Mouse (Mus musculus) megakaryocyte, adult 5-6 weeks (primary cell): ENCODE data around the gene Eid1. TPM values are rescaled to one million over a fixed set of nuclear protein-coding genes. Genes with fewer than 3 reads are reported as not detected.

Experiments
- ATAC-seq: 2 replicates; pipeline ENCODE4 v1.8.0; 2016; ENCODE audit warnings: mild to moderate bottlenecking, inconsistent platforms; ENCODE audit not compliant: poor library complexity, severe bottlenecking
- total RNA-seq, 2 experiments: library from RNA; stranded (forward) in 1 of 2; stranded (reverse) in 1 of 2; fragments of 153-499, 151-499 nt in 1 of 2; fragments of 221-1000, 200-1000 nt in 1 of 2; gene quantifications; 2 replicates each; pipeline versions ENCODE4 v1.2.3 to v1.2.4; 2015 to 2017

Gene Eid1
- total RNA-seq (2015) = 66.2 and 78.6 TPM in 2 replicates
- 112 and 121 TPM in 2 replicates for total RNA-seq (2017)

DNA sequence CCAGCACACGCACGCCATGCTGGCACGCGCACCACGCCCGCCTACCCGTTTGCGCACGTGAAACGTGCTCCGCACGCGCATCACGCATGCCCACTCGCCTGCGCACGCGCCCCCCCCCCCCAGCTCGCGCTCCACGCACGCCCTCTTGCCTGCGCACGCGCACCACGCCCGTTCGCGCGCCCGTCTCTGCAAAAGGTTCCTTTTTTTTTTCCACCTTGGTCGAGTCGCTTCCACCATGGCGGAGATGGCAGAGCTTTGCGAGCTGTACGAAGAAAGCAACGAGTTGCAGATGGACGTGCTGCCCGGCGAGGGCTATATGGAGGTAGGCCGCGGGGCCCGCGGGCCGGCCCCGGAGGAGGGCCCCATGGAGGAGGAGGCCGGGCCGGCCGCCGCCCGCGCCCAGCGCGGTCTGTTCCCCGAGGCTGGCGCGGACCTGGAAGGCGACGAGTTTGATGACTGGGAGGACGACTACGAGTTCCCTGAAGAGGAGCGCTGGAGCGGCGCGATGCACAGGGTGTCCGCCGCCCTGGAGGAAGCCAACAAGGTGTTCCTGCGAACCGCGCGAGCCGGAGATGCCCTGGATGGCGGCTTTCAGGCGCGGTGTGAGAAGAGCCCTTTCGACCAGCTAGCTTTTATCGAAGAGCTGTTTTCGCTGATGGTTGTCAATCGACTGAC lies at the start of gene Eid1:
TSS of gene Eid1 (plus strand) at position 139 of the 675 bp plus-strand sequence.
- ATAC-seq = peak; percentile 94

DNA sequence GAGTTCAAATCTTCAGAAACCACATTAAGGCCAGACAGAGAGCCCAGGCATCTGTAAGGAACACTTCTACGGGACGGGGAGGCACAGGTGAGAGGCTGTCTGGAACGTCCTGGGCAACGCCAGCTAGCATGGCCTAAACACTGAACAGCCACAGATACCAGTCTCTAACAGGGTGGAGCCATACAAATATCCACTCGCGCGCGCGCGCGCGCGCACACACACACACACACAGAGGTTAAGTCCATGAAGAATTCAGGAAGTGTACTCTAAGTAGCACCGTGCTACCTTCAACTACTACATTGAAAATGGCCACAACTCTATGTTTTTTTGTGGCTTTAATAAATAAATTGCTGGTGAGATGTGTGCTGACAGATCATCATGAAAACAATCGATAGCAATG lies 49.7 kb upstream of the Eid1 start:
- ATAC-seq = no peak

DNA sequence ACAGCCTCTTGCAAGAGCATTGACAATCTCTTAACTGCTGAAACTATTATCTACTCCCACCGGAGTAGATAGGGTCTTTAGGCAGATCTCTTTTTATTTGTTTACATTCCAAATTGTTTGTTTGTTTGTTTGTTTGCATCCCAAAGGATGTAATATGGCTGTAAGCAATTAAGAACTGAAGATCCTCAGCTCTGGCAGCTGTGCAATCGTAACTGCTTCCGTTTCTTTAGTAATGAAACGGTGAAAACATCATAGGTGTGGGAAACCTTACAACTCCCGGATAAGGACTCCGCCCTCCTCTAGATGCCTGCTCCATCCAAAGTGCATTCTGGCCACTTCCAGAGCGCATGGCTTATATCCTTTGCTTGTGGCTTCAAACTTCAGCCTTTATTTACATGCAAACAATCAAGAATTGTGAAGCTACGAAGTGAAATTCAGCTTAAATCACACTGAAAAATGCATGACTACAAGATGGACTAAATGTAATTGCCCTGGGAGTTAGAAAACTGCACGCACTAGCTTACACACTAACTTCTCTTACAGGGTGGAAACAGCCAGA lies 48.7 kb upstream of the Eid1 start:
- no peak for ATAC-seq

DNA sequence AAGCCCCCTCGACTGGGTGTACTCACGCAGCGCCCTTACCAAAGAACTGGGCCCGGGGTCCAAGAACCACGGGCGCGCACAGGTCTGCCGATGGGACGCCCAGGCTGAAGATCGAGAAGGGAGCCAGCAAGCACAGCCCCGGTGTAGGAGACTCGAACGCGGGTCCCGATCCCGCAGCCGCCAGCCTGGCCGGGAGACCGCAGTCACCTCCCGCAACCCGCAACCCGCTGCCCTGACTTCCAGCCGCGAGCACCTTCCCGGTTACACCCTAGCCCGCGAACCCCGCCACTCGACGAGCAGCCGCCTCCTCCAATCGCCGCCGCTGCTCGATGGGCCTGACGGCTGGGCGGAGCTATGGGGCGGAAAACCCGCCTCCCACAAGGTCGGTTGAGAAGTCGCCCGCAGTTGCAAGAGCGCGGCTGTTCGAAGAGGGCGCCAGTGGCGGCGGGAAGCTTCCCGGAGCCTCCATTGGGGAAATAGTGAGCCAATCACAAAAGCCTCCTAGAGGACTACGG lies 48.0 kb upstream of the Eid1 start, which contains the start of gene Cep152:
TSS of gene Cep152 (minus strand) at position 277 of the 515 bp plus-strand sequence.
- peak; percentile 98 for ATAC-seq

DNA sequence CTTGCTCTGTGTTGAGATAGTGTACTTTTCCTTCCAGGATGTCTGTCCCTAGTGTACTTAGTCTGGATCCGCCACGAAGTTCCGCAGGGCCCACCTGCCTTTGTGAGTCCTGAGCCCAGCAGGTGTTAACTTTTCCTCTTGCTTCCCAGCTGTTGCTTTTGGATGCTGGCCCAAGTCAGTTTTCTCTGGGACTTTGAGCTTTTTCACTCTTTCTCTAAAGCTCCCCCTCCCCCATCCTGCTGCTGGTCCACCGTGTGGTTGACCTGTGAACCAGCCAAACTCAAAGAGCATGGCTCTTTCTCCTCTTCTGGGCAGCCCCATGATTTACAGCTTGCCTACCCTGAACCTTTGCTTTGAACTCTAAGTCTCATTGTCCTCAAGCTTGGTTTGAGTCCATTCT lies 46.4 kb upstream of the Eid1 start:
- no peak for ATAC-seq

DNA sequence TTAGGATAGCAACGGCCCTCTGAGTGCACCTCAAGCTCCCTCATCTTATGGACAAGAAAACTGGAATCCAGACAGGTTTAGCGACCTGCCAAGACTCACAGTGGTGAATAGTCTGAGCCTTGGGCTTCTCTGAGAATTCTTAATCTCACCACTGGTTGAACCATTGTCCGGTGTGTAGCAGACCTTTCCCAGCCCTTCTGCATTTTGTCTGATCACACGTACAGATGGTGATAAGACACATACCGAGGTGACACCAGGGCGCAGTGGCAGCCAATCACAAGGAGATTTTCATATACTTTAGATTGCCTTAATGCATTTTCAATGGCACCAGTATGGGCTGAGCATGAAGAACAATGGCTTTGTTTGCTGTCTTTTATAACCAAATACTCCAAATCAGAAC lies 44.4 kb upstream of the Eid1 start:
- ATAC-seq = no peak

DNA sequence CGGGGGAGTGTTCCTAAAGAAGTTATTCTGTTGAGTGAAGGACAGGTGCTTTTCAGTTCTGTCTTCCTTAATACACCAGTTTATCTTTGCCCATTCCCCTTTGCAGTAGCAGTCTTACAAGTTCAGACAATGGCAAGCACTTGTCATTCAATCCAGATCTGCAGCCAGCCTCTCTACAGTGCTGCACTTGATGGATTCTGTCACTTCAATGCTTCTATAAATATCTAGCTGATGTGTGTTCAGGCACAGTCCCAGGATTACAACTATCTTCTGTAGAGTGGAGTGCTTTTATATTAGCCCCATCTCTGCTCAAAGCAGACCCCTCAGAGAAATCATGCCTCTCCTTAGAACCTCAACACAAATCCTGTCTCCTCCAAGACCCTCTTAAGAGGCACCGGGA lies 42.9 kb upstream of the Eid1 start:
- no peak for ATAC-seq

DNA sequence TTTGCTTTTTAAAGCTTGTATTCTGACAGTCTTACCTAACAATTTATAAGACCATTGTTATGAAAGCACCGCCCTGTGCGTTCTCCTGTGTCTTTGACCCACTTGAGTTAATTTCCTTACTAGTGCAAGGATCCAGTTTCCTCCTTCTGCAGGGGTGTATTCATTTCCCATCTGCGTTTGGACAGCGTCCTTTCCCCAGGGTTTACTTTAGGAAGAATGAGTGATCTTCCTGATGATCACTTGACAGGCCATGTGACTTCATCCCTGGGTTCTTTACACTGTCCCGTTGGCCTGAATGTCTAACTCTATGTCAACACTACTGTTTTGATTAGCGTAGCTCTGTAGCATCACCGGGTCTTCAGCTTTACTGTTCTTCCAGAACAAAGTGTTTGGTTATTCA lies 35.6 kb upstream of the Eid1 start:
- no peak for ATAC-seq

DNA sequence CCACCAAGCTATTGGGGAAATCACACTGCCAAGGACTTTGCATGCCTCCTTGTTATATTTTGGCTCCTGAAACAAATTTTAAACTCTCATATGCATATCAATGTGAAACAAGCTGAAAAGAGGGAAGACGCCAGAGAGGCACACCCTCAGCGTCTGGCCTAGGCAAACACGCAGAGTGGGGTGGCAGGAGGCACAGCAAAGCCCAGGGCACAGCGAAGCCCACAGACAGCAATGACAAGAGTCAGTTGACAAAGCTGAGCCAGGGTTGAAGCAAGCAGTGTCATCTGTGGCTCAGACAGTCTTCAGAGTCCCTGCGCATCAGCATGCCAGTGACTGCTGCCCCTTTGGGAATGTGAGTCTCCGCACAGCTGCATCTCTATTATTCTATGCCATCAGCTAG lies 28.0 kb upstream of the Eid1 start:
- ATAC-seq = no peak

DNA sequence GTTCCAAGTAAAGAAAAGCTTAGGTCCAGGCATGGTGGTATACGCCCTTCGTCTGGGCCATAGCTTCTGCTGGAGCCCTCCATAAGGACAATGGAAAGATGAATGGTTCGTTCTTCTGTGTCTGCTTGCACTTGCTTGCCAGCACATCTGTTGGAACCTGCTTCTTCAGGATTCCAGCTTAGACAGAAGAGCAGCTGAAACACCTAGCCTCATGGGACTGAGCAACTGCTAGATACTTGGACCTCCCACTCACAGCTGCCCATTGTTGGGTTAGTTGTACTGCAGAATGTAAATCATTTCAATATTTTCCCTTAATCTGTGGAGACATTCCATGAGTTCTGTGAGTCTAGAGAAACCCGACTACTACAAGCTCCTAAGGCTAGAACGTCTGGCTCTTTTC lies 22.9 kb upstream of the Eid1 start:
- no peak for ATAC-seq

DNA sequence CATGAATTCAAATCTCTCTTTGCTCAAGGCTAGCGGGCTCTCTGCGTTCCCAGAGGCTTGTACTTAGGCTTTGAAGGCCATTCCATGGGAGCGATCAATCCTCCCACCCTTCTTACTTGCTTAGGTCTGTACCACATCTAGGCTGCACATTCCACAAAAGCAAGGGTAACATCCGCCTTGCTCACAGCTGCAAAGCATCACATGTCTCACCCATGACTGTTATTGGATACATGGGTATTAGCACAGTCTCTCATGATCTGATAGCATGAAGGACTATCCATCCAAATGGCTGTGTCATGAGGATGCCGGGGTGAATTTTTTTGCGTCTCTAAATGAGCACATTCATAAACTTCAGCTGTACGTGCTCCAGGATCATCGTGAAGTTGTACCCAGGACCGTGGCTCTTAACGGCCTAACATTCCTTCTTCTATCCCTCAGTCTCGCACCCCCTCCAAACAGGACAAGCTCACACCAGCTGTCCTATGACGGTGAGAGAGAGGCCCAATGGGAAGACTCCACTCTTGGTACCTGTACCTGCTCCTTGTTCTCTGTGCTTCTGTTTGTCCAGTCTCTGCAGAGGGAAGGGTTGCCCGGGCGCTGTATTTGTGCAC lies 22.0 kb upstream of the Eid1 start:
- ATAC-seq = no peak

DNA sequence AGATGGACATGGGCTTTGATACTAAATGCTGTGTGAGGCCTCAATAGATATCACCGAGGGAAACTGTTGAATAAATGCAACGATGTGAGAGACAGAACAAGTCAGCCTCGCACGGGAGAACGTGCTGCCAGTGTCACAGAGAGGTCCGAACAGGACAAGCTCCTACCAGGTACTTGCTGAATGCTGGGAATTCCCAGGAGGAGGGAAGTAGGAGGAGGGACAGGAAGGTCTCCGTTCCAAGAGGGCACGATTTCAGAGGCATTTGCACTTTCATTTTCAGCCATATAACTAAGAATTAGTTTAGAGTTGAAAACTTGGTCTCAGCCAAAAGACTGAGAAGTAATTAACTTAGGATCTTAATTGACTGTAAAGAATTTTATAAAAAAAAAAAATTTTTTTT lies 21.3 kb upstream of the Eid1 start:
- no peak for ATAC-seq

DNA sequence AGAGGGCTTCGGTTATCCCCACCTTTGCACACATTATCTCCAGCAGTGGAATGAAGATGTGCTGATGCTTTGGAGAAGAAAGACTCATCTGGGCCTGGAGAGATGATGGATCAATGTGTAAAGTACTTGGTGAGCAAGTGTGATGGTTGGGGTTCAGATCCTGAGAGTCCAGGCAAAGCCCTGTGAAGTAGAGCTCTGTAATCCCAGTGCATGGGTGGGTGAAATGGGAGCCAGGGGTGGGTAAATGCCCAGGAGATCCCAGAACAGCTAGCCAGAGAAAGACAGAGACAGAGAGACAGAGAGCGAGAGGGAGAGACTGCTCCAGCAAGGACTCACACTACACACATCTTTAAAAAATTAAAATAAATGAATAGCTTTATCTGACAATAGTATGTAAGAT lies 19.6 kb upstream of the Eid1 start:
- no peak for ATAC-seq

DNA sequence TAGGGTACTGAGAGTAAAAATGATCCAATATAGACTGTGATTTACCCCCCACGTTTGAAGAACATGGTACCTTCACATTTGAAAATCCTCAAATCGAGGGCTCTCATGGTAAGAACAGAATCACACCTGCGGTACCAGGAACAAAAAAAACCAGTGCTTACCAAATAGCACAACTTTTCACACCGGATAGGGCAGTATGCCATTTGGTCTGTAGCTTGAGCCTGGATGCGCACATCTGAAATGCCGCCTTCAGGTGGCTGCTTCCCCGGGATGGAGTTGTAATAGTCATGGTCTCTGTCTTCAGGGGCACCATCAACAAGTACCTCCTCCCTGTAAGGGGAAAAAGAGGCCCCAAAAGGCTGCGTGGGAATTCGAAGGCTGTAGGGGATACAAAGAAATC lies 17.5 kb upstream of the Eid1 start:
- ATAC-seq = no peak

DNA sequence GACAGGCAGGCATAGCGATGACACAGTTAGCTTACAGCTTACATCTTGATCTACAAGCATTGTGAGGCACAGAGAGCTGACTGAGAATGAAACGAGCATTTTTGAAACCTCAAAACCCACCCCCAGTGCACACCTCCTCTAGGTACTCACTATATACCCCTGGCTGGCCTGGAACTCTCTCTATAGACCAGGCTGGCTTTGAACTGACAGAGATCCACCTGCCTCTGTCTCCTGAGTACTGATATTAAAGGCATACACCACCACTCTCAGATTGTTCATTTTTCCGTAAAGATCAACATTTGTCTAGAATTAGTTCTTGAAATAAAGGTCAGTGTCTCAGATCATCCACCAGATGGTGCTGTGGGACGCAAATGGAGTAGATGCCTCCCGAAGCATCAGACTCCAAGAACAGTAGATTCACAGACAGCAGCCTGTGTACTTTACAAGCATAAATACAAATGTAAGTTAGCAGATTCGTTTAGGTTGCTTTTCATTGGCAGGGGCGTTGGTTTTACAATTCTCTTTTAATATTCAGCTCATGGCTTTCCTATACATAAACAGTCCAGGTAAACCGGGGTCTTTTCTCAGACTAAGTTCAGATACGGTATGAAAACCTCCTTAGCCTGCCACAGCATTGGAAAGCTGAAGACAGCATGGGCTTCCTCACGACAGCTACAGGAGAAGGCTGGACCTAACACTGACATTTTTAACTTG lies 12.9 kb upstream of the Eid1 start:
- peak; percentile 98 for ATAC-seq

DNA sequence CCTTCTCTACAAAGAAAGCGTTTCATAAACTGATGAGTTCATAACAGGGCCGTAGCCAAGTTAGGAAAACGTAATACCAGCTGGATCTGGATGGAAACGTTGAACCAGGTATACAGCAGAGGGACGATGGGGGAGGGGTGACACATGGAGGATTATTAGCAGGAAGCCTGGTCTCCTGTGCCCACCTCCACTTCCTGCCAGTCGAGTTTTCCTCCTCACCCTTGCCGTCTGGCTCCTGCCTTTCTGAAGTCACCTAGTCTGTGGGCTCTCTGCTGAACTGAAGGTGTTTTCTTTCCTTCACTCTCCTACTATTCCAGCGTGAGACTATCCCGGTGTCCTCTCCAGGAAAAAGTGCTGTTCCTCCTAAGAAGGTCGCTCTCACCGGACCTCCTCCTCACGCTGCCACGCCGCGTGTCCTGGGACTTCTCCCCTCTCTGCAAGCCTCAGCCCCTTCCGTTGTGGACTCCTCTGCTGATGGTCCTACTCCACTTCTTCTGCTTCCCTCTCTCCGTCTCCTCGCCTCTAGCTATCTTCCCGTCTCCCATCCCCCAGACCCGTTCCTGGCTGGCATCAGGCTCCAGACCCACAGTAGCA lies 12.3 kb upstream of the Eid1 start:
- no peak for ATAC-seq

DNA sequence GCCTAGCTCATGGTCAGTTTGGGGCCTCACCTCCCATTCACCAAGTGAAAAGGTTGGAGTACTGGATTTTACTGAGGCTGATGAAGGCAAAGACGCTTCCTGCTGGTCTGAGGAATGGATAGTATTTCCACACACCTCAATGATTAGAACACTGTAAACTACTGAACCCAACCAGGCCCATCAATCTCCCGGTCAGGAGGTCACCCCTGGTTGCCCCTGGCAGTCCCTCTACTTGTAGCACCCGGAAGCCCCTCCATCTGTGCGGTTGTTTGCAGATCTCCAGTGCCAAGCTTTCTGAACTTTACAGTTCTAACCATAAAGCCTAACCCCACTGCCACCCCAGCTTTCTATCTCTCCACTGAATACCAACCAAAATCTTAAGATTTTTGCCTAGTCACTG lies 11.7 kb upstream of the Eid1 start:
- no peak for ATAC-seq

DNA sequence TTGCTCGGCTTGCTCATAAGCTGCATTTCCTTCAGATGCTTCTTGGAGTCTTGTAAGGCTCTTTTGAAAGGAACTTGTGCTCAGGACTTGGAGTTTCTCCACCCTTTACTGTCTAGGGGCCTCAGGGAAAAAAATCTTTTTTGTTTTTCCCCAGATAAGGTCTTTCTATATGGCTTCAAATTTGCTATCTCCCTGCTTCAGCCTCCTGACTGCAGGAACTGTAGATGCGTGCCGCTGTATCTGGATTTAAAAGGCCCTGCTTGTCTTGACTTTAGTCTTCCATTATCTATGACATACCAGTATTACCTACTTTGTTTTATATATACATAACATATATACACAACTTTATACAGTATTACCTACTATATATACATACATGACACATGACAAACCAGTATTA lies 10.4 kb upstream of the Eid1 start:
- no peak for ATAC-seq

DNA sequence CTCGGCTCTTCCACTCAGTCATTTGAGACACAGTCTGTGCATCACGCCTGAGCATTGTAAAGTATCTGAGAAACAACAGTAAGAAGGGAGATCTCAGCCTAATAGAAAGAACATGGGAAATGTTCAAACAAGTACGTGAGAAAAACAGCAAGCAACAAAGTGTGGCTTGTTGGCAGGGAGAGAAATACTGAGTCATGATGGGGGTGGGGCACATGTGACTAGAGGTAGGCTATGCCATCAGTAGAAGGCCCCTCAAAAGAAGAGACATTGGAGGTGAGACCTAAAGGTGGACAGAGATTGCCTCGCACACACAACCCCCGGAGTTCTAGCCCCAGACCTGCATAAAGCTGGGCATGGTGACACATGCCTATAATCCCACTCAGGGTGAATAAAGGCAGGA lies 7.7 kb upstream of the Eid1 start:
- ATAC-seq = no peak

DNA sequence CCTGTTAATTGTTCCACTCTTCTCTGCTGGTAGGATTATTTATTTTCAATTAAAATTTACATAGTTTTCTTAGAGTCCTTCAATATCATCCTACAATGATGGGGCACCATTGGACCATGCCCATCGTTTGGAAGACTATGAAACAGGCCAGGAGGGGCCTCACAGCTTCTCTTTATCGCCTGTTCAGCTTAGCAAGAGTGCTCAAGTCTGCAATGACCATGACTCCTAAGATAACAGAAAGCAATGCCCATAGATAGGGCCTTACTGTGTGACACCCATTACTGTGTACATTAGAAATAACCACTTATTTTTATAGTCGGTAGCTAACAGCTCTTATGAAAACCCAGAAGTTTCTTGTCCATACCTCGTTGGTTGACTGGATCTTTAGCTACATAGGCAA lies 7.0 kb upstream of the Eid1 start:
- ATAC-seq = no peak

DNA sequence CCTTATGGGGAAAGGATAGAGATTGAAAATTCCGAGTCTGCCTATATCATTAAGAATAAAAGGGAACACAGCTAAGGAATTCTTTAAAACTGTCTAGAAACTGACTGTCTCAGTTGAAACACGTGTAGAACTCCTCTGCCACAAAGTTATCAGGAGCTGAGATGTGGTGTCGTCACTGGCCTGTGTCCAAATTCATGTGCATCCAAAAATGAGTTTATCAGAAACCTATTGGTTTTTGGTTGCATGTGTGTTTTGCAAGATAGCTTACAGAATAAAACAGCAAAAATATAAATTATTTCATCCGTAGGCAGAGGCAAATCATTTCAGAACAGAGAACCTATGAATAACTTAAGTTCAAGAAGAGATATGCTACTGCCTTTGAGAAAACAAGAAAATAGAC lies 6.2 kb upstream of the Eid1 start:
- no peak for ATAC-seq
